Mouse (Mus musculus) hindbrain, embryonic 10.5 days (tissue): ENCODE measurements at regions not wholly inside any gene's neighbourhood (a gene's known extent, or its start where the extent isn't known, plus 50 kb on each side); places are given as distances from the start of the nearest gene placed in this dataset.
A peak's percentile ranks its signal among the peaks of the same experiment; 100 is the strongest.
"Not testable (repeated sequence)": the region's sequence is repeated elsewhere in the genome, so short reads cannot be mapped to it uniquely, and the experiment has no call there.

Experiments used
- DNase-seq: peaks from one replicate; pipeline ENCODE4 v3.0.0-alpha.2; 2017; ENCODE audit warnings: low spot score
- H3K27ac ChIP-seq: fragments of 300-500 bp; sonication (generic); 2 replicates; pipeline ENCODE4 v1.5.1; 2016; ENCODE audit warnings: mild to moderate bottlenecking, moderate library complexity
- H3K27me3 ChIP-seq: fragments of 300-500 bp; sonication (generic); 2 replicates; pipeline ENCODE4 v1.6.1; 2016; ENCODE audit warnings: mild to moderate bottlenecking; ENCODE audit not compliant: poor library complexity, insufficient read depth, severe bottlenecking
- H3K36me3 ChIP-seq: fragments of 300-500 bp; sonication (generic); 2 replicates; pipeline ENCODE4 v1.6.1; 2016; ENCODE audit warnings: mild to moderate bottlenecking, moderate library complexity
- H3K4me1 ChIP-seq: fragments of 300-500 bp; sonication (generic); replicated peaks from 2 replicates; pipeline ENCODE4 v1.6.1; 2016; ENCODE audit warnings: mild to moderate bottlenecking
- H3K4me3 ChIP-seq: fragments of 300-500 bp; sonication (generic); 2 replicates; pipeline ENCODE4 v1.5.1; 2016; ENCODE audit warnings: mild to moderate bottlenecking, moderate library complexity
- H3K9me3 ChIP-seq: fragments of 300-500 bp; sonication (generic); 2 replicates; pipeline ENCODE4 v1.6.1; 2016; ENCODE audit warnings: mild to moderate bottlenecking, moderate library complexity
- WGBS: fragments of 180-500 bp; shearing (Covaris S2); methylation state at CpG from one replicate; pipeline ENCODE4 v1.1.7; 2016; 5-methylcytosine and 5-hydroxymethylcytosine counted together

DNA sequence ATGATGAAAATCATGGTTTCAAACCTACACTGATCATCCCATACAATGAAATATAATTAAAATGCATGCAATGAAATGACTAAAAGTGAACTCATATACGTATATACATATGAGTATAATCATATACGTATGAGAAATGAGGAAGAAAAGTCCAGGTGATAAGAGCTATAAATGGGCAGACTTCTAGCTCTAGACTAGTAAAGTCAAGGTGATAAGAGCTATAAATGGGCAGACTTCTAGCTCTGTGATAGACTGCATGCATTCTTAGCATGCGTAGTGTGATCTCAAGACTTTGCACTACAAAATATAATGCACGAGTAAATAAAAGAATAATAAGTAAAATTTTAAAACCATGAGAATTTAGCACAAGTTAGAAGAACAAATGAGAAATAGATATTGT lies 606.2 kb upstream of the Gpc5 start:
- no peak for DNase-seq
- Histone ChIP-seq H3K36me3 (no peaks in the 10 kb centered on the region), H3K4me3 (no peak overlapping the region), H3K27me3 (no peaks in the 10 kb centered on the region), H3K9me3 (no peaks in the 10 kb centered on the region), H3K4me1 (no peaks in the 10 kb centered on the region), H3K27ac (no peak overlapping the region)
- WGBS: 92% methylated on average over 4 of the region's 4 CpGs

DNA sequence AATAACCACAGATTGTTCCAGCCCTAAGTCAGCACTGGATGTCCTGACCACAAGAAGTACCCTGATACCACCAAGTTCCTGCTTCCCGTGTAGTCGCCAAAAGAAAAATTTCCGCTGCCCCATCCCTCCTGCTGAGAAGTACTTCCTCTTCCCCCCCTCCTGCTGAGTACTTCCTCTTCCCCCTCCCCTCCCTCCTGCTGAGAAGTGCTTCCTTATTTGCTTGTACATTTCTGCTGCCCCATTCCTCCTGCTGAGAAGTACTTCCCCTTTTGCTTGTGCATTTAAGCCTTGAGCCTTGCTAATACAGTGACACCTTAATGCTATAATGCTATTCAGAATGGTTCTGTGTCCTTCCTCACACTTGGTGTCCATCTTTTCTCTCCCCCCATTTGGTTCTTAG lies 598.6 kb upstream of the Gpc5 start:
- not testable (repeated sequence) for H3K4me1 ChIP-seq, H3K9me3 ChIP-seq, H3K36me3 ChIP-seq, DNase-seq, H3K4me3 ChIP-seq, H3K27ac ChIP-seq, H3K27me3 ChIP-seq
- 91% methylated on average over 3 of the region's 3 CpGs for WGBS

DNA sequence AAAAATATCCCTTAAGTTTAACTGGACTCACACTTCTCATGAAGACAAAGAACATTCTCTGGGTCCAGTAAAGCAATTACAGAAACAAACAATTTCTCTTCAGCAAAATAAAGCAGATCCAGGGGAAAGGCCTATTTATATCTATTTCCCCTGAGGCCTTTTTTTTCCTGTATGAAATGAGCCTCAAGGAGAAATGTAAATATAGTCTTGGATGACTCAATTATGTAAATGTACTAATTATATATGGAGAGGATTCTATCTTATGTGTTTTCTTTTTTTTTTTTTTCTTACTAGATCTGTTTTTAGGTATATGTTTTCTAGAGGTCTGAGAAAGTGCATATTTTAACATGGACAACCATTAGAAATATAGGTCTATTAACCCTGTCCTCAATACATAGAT lies 587.0 kb upstream of the Gpc5 start:
- H3K27me3 ChIP-seq: no peaks in the 10 kb centered on the region
- no peak overlapping the region for H3K27ac ChIP-seq
- H3K4me1 ChIP-seq: no peaks in the 10 kb centered on the region
- H3K9me3 ChIP-seq: no peaks in the 10 kb centered on the region
- H3K36me3 ChIP-seq: no peaks in the 10 kb centered on the region
- DNase-seq: no peak
- no peak overlapping the region for H3K4me3 ChIP-seq

- Histone ChIP-seq H3K4me3 (no peak overlapping the region), H3K9me3 (no peaks in the 10 kb centered on the region), H3K27ac (no peak overlapping the region), H3K4me1 (no peaks in the 10 kb centered on the region), H3K36me3 (no peaks in the 10 kb centered on the region), H3K27me3 (no peaks in the 10 kb centered on the region)
- WGBS: 90% methylated on average over 4 of the region's 4 CpGs
- DNase-seq: no peak
Measured at GRCm38 (mm10) chr14:114547910-114548680, 543.9 kb upstream of the Gpc5 start.

- 94% methylated on average over 1 of the region's 1 CpGs for WGBS
- DNase-seq: no peak
- Histone ChIP-seq H3K36me3 (no peaks in the 10 kb centered on the region), H3K4me3 (no peak overlapping the region), H3K4me1 (no peaks in the 10 kb centered on the region), H3K27me3 (no peaks in the 10 kb centered on the region), H3K27ac (no peak overlapping the region), H3K9me3 (no peaks in the 10 kb centered on the region)
Measured at GRCm38 (mm10) chr14:114549101-114549500, 542.9 kb upstream of the Gpc5 start.

GRCm38 (mm10) chr14:114566411-114567030 lies 525.5 kb upstream of the Gpc5 start:
- H3K9me3 ChIP-seq: no peaks in the 10 kb centered on the region
- DNase-seq: peak; percentile 16
- H3K4me3 ChIP-seq: no peak overlapping the region
- no peak overlapping the region for H3K27ac ChIP-seq
- 0 out of 2 replicates have a peak, but pooled peaks cover 5% of the 10 kb centered on the region for H3K4me1 ChIP-seq
- H3K36me3 ChIP-seq: no peaks in the 10 kb centered on the region
- 49% methylated on average over 4 of the region's 4 CpGs for WGBS
- H3K27me3 ChIP-seq: no peaks in the 10 kb centered on the region

DNA sequence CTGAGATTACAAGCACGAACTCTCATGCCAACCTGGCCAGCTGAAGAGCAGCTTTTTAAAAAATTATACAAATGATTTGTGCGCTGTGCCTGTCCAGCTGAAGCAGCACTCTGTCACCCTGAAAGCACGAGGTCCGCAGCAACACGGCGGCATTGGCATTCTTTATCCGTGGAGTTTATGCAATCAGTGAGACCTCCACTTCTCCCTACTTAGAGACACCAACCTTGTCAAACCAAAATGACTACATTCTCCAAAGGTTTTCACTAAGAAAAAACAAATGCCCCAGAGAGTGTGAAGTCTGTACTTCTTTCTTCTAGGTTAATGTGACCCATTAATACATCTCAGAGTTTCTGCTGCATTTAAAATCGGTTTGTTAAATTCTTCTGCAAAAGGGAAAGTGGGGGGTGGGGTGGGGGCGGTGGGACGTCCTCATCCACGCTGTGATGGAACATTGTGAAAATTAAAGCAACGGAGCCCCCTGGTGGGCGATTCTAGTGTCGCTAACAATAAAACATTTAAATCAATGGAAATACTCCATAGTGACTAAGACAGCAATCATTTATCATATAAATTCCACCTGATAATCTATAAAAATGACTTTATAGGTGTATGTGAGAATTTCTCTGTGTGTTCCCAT lies 524.2 kb upstream of the Gpc5 start:
- WGBS: 23% methylated on average over 14 of the region's 14 CpGs
- no peaks in the 10 kb centered on the region for H3K36me3 ChIP-seq
- no peaks in the 10 kb centered on the region for H3K27me3 ChIP-seq
- H3K4me3 ChIP-seq: no peak overlapping the region
- H3K4me1 ChIP-seq: 0 out of 2 replicates have a peak, but pooled peaks cover 5% of the 10 kb centered on the region
- peak; percentile 72 for DNase-seq
- no peaks in the 10 kb centered on the region for H3K9me3 ChIP-seq
- H3K27ac ChIP-seq: no peak overlapping the region

DNA sequence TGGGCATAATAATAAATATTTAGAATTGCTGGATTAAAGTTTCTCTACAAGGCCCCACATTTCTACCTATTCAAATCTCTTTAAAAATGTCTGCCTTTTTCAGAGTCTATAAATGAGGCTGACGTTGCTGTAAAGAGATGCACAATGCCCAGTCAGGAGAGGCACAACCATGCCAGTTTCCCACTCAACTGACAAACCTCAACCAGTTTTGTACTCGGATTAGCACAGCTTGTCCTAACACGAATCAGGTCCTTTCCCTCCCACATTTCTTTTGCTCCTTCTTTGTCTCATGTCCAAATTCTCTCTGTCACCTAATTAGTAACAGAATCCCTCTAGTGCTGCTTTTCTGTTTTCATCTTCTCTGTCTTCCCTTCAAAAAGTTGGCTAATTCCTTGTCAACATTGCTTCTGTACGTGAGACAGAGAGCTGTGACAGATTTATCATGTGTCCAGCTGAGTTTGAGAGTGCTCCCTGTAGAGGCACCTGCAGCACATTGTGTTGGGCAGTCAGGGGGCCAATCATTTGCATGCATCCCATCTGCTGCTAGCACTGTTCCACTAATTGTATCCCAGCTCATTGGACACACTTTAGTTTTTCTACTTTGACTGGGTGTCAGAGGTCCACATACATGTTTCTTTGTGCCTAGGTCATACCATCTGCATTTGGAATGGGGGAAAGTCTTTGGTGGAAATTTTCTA lies 504.5 kb upstream of the Gpc5 start:
- H3K4me1 ChIP-seq: no peaks in the 10 kb centered on the region
- H3K27ac ChIP-seq: no peak overlapping the region
- H3K36me3 ChIP-seq: no peaks in the 10 kb centered on the region
- H3K9me3 ChIP-seq: no peaks in the 10 kb centered on the region
- no peaks in the 10 kb centered on the region for H3K27me3 ChIP-seq
- H3K4me3 ChIP-seq: no peak overlapping the region
- 24% methylated on average over 4 of the region's 4 CpGs for WGBS
- DNase-seq: peak; percentile 7

GRCm38 (mm10) chr14:114609296-114609695 lies 482.7 kb upstream of the Gpc5 start:
- Histone ChIP-seq H3K36me3 (no peaks in the 10 kb centered on the region), H3K27me3 (no peaks in the 10 kb centered on the region), H3K27ac (no peak overlapping the region), H3K4me3 (no peak overlapping the region), H3K4me1 (no peaks in the 10 kb centered on the region), H3K9me3 (no peaks in the 10 kb centered on the region)
- no peak for DNase-seq
- WGBS: 83% methylated on average over 4 of the region's 4 CpGs

DNA sequence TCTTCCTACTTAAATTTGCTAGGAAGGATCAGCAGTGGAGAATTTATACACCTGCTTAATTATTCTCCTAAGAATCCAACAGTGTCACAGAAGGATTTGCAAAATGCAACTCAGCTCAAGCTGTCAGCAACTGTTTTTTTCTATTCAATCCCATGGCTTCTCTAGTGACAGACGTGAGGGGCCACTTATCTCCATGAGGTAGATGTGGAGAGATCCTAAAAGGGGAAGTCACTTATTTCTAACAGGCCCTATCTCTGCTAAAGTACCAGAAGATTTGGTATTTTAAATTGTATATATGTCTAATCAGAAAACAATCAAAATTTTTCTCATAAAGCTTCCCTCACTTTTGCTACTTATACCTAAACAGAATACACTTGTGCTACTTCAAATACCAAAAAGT lies 479.6 kb upstream of the Gpc5 start:
- 77% methylated on average over 1 of the region's 1 CpGs for WGBS
- Histone ChIP-seq H3K9me3 (no peaks in the 10 kb centered on the region), H3K4me1 (no peaks in the 10 kb centered on the region), H3K4me3 (no peak overlapping the region), H3K27ac (no peak overlapping the region), H3K36me3 (no peaks in the 10 kb centered on the region), H3K27me3 (no peaks in the 10 kb centered on the region)
- DNase-seq: no peak

GRCm38 (mm10) chr14:114656636-114657035 lies 435.4 kb upstream of the Gpc5 start:
- Histone ChIP-seq H3K4me3 (no peak overlapping the region), H3K4me1 (no peaks in the 10 kb centered on the region), H3K9me3 (no peaks in the 10 kb centered on the region), H3K27me3 (no peaks in the 10 kb centered on the region), H3K27ac (no peak overlapping the region), H3K36me3 (no peaks in the 10 kb centered on the region)
- WGBS: 78% methylated on average over 1 of the region's 1 CpGs
- DNase-seq: no peak

DNA sequence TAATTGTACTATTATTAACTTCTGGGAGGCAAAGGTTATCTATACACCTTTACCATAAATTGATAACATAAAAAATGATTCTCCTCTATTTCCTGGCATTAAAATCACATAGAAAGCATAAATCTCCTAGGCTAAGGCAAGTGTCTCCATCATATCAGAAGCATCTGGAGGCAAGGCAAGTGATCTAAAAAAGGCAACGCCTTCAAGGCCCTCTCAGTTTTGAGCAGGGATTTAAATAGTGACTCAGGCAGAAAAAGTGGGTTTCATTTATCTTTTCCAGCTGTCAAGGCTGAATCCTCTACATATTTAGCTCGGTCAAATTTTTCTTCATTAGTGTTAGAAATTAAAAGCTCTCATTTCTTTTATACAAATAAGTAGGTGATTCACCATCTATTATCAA lies 430.0 kb upstream of the Gpc5 start:
- no peak overlapping the region for H3K4me3 ChIP-seq
- 83% methylated on average over 2 of the region's 2 CpGs for WGBS
- no peak for DNase-seq
- no peaks in the 10 kb centered on the region for H3K4me1 ChIP-seq
- no peaks in the 10 kb centered on the region for H3K27me3 ChIP-seq
- H3K9me3 ChIP-seq: no peaks in the 10 kb centered on the region
- H3K36me3 ChIP-seq: no peaks in the 10 kb centered on the region
- H3K27ac ChIP-seq: no peak overlapping the region

DNA sequence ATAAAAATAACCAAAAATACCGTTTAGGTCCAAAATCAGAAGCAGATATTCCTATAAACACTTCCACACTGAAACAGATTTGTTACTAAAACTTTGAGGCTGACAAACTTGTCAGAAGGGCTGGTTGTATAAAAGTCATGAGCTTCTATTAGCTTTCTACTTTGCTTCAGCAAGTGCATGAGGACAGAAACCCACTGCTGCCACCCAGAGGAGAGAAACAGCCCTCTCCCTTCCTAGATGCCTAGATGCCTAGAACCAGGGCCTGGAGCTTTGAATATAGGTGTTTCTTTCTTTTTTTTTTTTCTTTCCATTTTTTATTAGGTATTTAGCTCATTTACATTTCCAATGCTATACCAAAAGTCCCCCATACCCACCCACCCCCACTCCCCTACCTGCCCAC lies 406.9 kb upstream of the Gpc5 start:
- WGBS: 68% methylated on average over 1 of the region's 1 CpGs
- DNase-seq: no peak
- Histone ChIP-seq H3K27me3 (no peaks in the 10 kb centered on the region), H3K36me3 (no peaks in the 10 kb centered on the region), H3K27ac (no peak overlapping the region), H3K9me3 (no peaks in the 10 kb centered on the region), H3K4me3 (no peak overlapping the region), H3K4me1 (no peaks in the 10 kb centered on the region)
